Mouse (Mus musculus) urinary bladder, adult 18-20 months (tissue): ENCODE measurements around the gene Col4a3bp.

ENCODE experiments used
- DNase-seq, 2 experiments: peaks; one replicate each; pipeline ENCODE4 v3.0.0; 2022; ENCODE audit warnings: low spot score in 2 of 2, mixed read lengths in 2 of 2

Gene Col4a3bp

DNA sequence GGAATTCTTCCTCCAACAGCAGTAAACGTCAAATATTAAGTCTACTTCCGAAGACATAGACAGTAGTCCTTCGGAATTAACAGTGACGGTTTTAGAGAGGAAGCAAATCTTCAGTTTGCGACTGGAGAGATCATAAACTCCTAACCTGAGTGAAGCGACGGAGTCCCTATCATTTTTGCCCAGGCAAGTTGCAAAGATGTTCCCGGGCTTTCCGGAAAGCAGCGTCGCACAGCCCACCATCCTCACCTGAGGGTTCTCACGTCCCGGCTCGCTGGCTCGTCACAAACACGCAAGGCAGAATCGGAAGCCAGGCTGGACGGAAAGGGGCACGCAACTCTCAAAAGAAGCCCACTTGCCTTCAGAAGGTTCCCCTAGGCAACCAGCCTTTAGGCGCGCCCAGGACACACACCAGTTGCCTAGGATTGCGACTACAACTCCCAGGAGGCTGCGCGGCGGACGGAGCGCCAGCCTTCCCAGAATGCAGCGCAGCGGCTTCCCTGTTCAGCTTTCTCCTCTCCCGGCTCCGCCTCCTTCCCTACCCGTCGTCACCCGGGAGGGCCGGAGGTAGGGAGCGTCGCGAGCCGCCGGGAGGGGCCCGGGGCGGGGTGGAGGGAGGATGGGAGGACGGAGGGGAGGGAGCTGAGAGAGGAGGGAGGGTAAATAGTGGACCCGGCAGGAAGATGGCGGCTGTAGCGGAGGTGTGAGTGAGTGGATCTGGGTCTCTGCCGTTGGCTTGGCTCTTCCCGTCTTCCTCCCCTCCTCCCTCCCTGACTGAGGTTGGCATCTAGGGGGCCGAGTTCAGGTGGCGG lies at the start of gene Col4a3bp, which contains the start of gene Polk:
TSS of gene Col4a3bp (plus strand) at position 538 of the 809 bp plus-strand sequence.
TSS of gene Polk (minus strand) at position 499 of the 809 bp plus-strand sequence.
- peak; percentile 94 to 97 for DNase-seq

DNA sequence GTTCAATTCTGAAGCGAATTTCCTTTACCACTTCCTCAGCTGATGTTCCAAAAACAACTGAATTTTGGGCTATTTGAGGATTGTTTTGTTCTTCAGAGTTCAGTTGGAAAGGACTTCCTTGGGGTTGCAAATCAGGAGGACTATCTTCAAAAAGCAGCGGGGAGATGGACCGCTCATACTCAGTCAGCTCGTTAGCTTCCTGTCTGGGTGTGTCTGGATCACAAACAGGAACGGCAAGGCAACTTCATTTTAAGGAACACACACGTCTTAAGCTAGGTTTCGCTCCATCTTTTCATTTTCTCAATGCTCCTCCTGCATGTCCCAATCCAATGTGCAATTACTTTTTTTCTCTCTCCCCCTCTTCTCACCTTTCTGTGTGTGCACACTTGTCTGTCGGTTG lies 45.8 kb upstream of the Col4a3bp start:
- no peak for DNase-seq

DNA sequence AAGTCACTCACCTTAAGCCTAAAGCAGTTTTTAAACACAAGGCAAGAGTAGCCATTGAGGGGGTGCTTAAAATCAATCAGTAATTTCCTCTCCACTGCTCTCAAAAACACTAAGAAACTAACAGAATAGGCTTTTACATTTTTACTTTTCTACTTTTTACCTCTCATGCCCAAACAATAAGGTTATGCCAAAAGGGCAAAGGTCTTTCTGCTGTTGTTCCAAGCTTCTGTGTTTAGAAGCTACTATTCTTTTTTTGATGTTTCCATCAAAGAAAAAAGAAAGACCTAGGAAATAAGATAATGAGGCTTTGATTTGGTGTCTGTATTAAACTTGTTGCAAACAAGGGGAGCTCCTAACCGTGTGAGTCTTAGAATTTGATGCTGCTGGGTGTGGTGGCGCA lies 42.5 kb upstream of the Col4a3bp start:
- DNase-seq, result no peak

DNA sequence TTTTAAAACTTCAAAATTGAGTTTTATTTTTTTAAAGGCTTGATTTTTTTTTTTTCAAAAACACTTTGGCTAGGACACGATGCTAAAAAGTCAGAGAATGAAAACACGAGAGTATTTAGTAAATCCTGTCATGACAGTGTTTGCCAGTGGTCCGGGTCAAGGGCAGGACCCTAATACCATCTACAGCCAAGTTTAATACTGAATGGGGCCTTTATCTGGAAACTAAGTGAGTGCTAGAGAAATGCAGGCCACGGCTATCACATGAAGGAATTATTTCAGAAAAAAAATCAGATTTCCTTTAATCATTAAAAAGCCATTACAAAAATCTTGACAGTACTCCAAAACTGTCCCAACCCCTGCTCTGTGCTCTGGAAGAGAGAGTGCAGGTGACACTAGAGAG lies 36.8 kb upstream of the Col4a3bp start:
- no peak for DNase-seq

DNA sequence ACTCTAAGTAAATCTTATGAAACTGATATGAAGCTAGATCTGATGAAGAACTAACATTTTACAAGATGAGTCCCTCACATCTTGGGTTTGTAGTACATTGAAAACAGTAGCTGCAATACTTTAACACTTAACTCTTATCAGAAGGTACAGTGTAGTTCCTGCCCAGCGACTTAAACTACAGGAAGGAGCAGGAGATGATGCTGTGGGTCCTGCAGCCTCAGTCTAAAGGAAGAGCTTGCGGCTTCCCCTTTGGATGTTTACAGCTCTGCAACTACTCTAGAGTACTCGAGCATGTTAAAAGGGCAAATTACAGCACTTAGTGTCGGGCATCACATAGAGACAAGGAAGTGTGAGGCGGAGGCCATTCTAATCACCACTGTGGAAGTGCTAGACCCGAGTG lies 36.1 kb upstream of the Col4a3bp start:
- no peak for DNase-seq

DNA sequence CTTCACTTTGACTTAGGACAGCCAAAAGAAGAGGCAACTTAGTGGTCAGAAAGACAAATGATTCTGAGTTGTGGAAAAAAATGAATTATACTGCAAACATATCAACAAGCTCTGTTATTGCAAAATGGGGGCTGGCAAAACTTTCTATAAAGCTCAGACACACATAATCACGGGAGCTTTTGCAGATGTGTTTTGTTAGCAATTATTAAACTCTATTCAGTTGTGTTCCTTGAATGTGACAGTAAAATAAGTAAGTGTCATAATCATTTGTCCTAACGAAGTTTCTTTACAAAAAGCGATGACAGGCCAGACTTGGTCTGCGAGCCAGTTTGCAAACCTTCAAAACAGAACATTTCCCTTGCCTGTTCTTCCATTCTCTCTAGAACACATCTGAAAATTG lies 34.9 kb upstream of the Col4a3bp start:
- DNase-seq, result no peak

DNA sequence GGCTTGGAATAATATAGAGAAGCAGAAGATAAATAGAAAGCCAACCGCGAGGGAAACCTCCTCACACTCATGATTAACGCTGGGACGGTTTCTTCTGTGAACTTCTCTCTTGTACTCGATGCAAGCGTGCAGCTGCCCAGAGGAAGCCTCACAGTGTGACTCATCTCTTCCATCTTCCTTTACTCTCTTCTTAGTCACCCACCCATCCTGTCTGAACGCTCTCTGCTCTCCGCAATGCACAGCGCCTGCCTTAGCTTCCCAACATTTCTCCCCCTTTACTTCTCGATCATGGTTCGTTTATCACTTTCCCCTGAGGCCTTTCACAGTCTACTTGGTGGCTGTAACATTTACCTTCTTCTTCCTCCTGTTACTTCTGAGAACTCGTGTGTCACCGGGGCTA lies 31.8 kb upstream of the Col4a3bp start:
- DNase-seq, result peak in 1 of 2 experiments; percentile 31

DNA sequence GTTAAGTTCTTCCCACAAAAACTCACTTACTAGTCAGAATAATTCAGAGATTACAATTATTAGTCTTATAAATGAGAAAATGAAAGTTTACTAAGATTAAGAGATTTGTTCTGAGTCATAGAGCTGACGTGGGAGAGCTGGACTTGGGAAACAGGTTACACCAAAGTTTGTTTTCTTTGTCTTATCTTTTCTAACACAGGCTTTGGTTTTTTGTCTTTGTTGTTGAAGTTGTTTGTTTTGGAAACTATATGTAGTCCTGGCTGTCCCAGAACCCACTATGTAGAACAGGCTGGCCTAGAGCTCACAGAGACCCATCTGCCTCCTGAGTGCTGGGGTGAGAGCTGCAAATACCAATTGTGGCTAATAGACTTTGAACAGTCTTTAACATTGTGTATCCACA lies 31.2 kb upstream of the Col4a3bp start:
- no peak for DNase-seq

DNA sequence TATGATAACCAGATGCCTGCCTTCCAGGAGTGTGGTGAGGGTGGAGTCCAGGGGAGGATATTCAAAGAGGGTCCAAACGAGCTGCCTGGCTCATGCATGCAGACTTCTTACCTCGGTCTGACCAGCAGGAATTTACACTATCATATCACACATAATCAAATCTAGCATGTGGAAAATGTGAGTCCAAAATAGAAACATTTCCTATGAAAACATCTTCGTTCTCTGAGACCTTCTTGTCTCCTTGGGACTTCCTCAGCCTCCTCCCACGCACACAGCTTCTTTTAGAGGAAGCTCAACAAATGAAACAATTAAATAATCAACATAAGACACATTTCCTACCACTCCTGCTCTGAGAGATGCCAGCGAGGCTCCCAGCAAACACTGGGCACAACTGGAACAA lies 30.5 kb upstream of the Col4a3bp start:
- DNase-seq, result no peak

DNA sequence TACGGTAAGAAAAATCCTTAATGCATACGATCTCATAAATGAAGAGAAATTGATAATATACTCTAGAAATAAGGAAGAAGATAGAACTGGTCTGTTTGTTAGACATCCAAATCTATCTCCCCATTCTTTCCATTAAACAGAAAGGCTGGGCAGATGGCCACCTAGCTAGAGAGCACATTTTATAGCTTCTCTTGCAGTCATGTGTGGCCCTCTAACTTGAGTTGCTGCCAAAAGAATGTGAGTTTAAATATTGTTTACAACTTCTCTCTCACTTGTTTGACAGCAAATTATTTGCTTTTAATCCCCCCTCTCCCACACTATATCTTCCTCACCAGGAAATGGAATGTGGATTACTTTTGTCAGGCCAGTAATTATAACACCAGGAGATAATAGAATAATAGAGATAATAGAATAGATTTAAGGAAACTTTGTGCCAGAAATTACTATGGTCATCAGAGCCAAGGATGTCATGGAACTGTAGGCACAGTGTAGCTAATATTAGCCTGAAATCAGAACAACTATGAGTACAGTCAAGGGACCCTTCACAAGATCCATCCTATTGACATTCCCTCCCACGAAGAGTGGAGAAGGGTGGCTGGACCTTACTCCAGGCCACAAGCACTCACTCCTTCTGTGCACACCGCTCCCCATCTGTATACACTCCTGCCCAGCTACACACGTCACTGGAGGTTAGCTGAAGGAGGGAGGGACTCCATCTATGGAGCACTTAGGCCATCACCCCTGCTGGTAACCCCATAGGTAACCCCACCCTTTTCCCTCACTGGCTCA lies 28.1 kb upstream of the Col4a3bp start:
- no peak for DNase-seq

DNA sequence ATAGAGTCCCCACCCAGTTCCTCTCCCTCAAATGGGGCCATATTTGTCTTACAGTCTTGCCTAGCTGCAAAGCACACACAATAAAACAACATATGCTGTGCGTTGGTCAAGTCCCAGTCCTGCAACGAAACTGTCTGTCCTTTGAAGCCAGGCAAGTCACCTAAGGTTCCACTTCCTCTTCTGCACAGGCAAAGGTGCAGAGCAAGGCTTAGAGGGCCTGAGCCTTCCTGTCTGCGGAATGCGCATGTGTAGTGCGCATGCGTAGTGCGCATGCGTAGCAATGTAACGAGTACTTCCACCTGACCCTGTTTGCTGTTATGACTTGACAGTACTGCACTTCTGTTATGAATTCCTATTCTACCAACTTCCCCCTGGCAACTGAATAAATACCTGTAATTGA lies 26.2 kb upstream of the Col4a3bp start:
- no peak for DNase-seq

DNA sequence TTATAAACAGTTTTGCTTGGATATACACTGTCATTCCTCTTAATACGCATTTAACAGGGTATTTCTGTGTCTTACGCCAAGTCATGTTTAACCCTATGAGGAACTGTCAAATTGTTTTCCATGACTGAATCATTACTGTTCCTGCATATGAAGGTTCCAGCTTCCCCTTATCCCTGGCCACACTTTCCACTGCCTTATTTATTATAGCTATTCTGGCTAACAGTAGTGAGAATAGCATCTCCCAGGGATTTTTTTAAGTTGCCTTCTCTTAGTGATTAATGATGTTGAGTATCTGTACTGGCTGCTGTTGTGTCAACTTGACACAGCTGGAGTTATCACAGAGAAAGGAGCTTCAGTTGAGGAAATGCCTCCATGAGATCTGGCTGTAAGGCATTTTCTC lies 25.1 kb upstream of the Col4a3bp start:
- DNase-seq, result no peak

DNA sequence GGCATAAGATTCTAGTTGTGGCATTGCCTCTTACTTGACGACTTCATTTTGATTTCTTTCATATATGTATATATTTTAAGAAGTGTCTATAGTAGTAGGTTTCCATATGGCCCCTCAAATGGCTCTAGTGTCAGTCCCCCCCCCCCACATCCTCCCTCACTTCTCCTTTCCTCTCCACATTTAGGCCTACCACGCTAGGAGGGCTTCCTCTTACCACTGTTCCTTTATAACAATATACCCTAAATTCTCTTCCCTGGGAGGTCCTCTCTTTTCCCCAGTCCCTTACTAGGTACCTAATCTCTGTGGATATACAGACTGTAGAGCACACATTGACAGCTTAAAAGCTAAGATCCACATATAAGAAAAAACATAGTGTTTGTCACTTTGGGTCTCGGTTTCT lies 21.1 kb upstream of the Col4a3bp start:
- no peak for DNase-seq

DNA sequence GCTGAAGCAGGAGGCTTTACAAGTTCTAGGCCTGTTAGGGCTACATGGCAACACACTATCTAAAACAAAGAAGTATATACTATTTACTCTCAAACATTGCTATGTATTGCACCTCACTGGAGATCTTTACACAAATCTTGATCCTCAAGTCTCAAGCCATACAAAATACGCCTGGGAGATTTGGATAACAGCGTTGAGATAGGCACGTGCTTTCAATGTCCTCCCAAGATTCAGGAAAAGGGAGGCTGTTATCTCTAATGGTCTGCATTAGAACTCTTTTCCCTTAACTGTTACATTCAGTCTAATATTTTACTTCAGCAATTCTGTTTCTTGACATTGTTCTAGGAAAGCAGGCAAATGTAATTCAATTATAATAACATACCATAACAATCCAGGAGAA lies 15.4 kb upstream of the Col4a3bp start:
- no peak for DNase-seq

DNA sequence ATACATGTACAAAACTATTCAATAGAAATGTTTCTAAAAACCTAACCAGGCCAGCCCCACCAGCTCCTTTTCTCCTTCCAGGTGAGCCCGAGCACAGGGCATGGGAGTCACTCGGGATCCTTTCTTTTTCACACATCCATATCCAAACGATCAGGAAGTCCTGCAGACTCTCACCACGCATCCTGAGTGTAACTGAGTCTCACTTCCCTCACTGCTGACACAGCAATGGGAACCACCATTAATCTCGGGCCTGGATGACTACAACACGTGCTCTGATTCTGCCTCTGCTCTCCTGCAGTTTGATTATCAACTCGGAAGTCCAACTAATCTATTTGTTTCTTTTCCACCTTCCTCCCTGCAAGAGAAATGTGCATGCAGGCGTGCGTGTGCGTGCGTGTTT lies 14.6 kb upstream of the Col4a3bp start:
- no peak for DNase-seq

DNA sequence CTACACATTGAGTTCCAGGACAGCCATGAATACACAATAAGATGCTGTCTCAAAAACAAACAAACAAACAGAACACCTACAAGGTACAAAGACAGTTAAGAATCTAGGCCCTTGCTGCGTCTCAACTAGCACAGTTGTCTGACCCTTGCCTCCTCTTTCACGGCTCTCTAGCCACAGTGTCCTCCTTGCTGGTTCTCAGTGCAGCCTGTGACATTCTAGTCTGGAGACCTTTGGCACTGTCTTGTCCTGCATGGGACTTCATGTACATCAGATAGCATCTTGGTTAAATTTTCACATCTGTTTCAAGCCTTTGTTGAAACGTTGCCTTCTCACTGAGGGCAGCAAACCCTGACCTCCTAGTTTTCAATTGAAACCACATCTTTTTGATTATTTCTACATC lies 13.6 kb upstream of the Col4a3bp start:
- DNase-seq, result no peak

DNA sequence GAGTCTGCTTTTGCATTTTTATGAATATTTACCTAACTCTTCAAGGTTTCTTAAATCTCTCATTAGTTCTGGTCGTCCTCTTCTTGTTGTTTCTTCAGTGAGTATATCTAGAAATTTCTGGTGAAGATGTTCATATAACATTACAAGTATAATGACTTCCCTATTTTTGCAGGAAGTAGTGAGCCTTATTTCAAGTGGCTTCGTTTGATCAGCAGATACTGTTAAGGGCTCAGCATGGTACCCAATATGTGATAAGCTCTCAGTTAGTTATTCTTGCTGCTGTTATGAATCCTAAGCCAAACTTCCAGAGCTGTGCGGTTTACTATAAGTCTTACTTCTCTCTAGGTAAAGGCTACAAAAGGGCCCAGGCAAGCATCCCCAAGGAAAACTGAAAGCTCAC lies 12.9 kb upstream of the Col4a3bp start:
- no peak for DNase-seq

DNA sequence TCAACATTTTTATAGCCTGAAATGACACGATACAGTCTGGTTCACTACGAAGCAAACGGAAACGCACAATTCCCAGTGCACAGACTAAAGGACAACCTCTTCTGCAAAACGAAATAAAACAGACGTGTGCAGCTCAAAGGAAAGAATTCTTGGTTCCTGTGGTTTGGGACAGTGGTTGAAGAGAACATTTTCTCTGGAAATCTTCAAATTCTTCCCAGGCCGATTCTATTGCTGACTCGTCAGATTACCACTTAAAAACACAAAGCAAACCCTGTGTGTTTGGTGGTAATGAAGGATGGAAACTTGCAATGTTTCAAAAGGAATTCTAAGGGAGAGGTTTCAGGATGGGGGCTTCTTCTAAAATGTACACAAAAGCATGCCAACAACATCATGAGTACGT lies 12.4 kb upstream of the Col4a3bp start:
- no peak for DNase-seq

DNA sequence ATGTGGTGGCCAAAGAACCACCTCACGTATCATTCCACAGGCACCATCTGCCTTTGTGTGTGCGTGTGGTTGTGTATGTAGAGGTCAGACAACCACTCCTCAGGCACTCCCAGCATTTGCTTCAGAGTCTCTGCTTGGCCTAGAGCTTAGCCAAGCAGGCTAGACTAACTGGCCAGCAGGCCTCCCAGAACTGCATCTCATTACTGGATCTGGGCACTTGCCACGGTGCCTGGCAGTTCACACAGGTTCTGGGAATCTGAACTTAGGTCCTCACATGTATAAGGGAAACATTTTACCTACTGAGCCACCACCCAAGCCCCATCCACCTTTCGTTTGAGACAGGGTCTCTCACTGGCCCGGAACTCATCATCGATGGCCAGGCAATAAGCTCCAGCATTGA lies 10.2 kb upstream of the Col4a3bp start:
- no peak for DNase-seq

DNA sequence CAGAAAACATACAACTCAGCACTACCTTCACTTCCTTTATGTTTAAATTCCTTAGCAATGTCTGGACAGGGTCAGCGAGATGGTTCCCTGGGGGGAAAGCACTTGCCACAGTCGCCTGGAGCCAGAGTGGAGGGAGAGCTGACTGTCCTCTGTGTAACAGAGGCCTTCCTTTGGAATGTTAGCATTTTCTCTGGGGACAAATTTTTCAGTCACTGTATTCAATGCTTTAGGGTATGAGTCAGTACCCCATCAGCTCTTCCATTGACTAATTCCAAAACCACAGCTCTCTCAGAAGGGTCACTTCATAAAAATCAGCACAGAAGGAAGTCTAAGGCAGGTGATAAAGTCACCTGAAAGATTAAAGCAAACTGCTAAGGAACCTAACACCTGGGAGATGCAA lies 8.7 kb upstream of the Col4a3bp start:
- DNase-seq, result no peak

DNA sequence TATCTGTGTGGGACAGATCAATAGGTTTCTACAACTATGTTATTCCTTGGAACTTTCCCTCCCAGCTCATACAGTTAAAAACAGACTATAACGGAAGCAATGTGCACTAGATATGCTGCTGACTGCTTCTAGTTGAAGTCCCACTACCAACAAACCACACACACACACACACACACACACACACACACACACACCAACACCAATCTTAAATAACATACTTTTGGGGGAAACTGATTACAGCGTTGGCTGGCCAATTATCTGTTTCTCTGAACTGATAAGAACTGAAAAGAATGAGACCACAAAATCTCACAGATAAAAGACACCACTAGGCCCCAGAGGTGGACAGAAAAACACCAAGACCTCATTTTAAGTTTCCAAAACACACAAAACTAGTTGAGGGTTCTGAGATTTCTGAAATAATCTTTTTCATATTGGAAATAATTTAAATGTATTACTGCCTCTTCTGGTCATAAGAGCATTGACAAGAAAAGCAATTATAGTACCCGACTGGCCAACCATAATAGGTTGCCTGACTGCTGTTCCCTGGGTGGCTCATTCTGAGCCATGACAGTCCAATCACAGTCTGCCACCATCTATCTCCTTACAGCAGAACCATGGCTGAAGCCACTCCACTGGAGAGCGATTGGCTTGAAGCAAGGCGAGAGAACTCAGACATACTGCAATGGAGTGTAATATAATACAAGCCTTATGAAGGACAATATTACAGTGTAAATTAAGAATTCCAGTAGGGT lies 5.4 kb upstream of the Col4a3bp start:
- DNase-seq, result no peak

DNA sequence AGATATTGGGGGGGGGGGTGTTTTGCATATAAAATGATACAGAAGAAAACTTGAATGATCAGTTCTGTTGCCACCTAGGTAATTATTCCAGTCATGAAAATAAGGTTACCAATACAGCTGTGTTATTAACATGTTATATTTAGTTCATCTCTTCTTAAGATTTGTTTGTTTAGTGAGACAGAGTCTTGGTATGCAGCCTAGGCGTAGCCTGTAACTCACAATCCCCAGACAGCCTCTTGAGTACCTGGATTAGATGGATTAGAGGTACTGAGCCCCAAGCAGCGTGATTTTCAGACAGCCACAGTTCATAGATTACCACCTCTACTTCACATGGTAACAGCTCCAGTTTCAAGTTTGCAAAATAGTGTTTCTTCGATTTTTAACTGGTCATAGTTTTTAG lies 4.3 kb upstream of the Col4a3bp start:
- no peak for DNase-seq
